Mouse (Mus musculus) cerebellum, adult 18-20 months (tissue): Measurements from ENCODE around the gene Mrvi1.

Experiments
- DNase-seq, 2 experiments: peaks; one replicate each; pipeline ENCODE4 v3.0.0; 2021

The Mrvi1 gene

GRCm38 (mm10) chr7:110982053-110982705 is at the start of gene Mrvi1:
TSS of gene Mrvi1 (minus strand) at chr7:110982461.
- DNase-seq: peak; percentile 3 to 5

- no peak for DNase-seq
Observed at GRCm38 (mm10) chr7:111029046-111029553, 46.8 kb upstream of the Mrvi1 start.

GRCm38 (mm10) chr7:111028281-111029045 is 46.2 kb upstream of the Mrvi1 start, which contains the start of gene Ctr9:
TSS of gene Ctr9 (plus strand) at chr7:111028951.
- peak; percentile 93 to 96 for DNase-seq

- DNase-seq: no peak
Observed at GRCm38 (mm10) chr7:111024912-111025311, 42.7 kb upstream of the Mrvi1 start.

GRCm38 (mm10) chr7:111024068-111024594 is 41.9 kb upstream of the Mrvi1 start:
- peak in 1 of 2 experiments; percentile 5 for DNase-seq

GRCm38 (mm10) chr7:111020814-111021213 is 38.6 kb upstream of the Mrvi1 start:
- DNase-seq: no peak

- no peak for DNase-seq
Observed at GRCm38 (mm10) chr7:111016921-111017320, 34.7 kb upstream of the Mrvi1 start.

- no peak for DNase-seq
Observed at GRCm38 (mm10) chr7:111015731-111016130, 33.5 kb upstream of the Mrvi1 start.

- DNase-seq: peak; percentile 53 to 57
Observed at GRCm38 (mm10) chr7:111014893-111015292, 32.6 kb upstream of the Mrvi1 start.

- DNase-seq: no peak
Observed at GRCm38 (mm10) chr7:111014039-111014605, 31.9 kb upstream of the Mrvi1 start.

- DNase-seq: no peak
Observed at GRCm38 (mm10) chr7:111004136-111004840, 22.0 kb upstream of the Mrvi1 start.

- DNase-seq: no peak
Observed at GRCm38 (mm10) chr7:110998887-110999827, 16.9 kb upstream of the Mrvi1 start.

- DNase-seq: no peak
Observed at GRCm38 (mm10) chr7:110991221-110991494, 8.9 kb upstream of the Mrvi1 start.

GRCm38 (mm10) chr7:110990356-110991220 is 8.3 kb upstream of the Mrvi1 start:
- DNase-seq: no peak

- DNase-seq: no peak
Observed at GRCm38 (mm10) chr7:110989286-110989879, 7.1 kb upstream of the Mrvi1 start.

- DNase-seq: no peak
Observed at GRCm38 (mm10) chr7:110988081-110988480, 5.8 kb upstream of the Mrvi1 start.

- no peak for DNase-seq
Observed at GRCm38 (mm10) chr7:110985581-110986265, 3.5 kb upstream of the Mrvi1 start.

GRCm38 (mm10) chr7:110983621-110984020 is 1.4 kb upstream of the Mrvi1 start:
- no peak for DNase-seq

- DNase-seq: peak in 1 of 2 experiments; percentile 9
Observed at GRCm38 (mm10) chr7:110982764-110983163, 503 bp upstream of the Mrvi1 start.

GRCm38 (mm10) chr7:110981036-110981435 is 1.2 kb downstream of the Mrvi1 start:
- DNase-seq: no peak
